Mouse (Mus musculus) gastrocnemius, postnatal 25 days (tissue): Measurements from ENCODE around the gene Slc20a1. TPM values are rescaled to one million over a fixed set of nuclear protein-coding genes. Genes with fewer than 3 reads are reported as not detected.

ENCODE experiments used
- DNase-seq: peaks from one replicate; pipeline ENCODE4 v3.0.0; 2022
- long read RNA-seq, 2 experiments: library from polyadenylated mRNA; stranded (forward); transcript quantifications; one replicate each; pipeline ENCODE4 v2.0.0; 2021
- total RNA-seq, 2 experiments: library from RNA; stranded (reverse); gene quantifications; 1 replicate in 1 of 2; 2 replicates in 1 of 2; pipeline ENCODE4 v1.2.3; 2021

Slc20a1 gene
- 10 to 100 TPM in 1 of 2 experiments, 1 to 10 TPM in 1; 5.6 to 11.5 TPM for total RNA-seq
- long read RNA-seq, experiment 1, partial matches to known transcripts, result 1 of 9 reads
- long read RNA-seq, experiment 1, other reads (novel, unspliced or antisense), result 7 of 9 reads
- long read RNA-seq, experiment 2, result 0 reads

DNA sequence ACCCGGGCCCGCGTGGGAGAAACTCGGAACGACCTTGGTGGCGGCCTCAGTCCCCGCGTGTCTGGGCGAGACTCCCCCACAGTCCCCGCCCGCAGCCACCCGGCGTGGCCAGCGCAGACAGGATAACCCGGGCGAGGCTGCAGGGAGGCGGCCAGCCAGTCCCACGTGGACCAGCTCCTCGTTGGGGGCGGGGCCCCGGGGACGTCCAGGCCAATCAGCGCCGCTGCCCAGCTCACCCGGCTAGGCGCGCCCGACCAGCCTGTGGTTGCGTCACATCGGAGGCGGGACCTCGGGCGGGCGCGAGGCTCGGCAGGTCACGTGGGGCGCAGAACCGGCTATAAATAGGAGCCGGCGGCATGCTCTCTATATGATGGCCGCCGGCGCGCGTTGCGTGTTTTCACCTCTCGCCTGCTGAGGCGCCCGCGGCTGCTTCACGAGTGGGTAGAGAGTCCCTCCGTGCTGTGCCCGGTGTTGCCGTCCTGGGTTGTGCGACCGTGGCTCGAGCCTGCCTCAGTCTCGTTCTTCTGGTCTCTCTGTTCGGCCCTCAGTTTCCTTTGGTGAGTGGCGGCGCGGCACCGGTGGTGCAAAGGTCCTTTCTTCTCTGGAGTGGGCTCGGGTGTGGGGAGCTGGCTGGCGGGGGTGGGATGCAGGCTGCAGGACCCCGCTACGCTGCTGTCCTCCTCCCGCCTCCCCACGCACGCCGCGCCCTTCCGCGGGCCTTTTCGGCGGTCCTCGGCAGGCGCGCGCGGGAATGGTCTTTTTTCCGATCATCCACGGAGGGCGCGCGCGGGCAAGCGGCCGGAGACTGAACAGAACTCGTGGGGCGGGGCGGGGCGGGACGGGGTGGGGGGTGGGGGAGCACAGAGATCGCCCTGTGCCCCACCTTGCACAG, at the start of gene Slc20a1:
TSS of gene Slc20a1 (plus strand) at position 329 of the 892 bp plus-strand sequence.
- DNase-seq, result peak; percentile 100

- no peak for DNase-seq
Observed at GRCm38 (mm10) chr2:129148836-129149235, 49.7 kb upstream of the Slc20a1 start.

GRCm38 (mm10) chr2:129150386-129150785, 48.2 kb upstream of the Slc20a1 start:
- DNase-seq, result no peak

GRCm38 (mm10) chr2:129151111-129151510, 47.5 kb upstream of the Slc20a1 start:
- no peak for DNase-seq

GRCm38 (mm10) chr2:129152751-129153150, 45.8 kb upstream of the Slc20a1 start:
- DNase-seq, result no peak

- DNase-seq, result no peak
Observed at GRCm38 (mm10) chr2:129164815-129165214, 33.7 kb upstream of the Slc20a1 start.

- DNase-seq, result no peak
Observed at GRCm38 (mm10) chr2:129166466-129167463, 31.8 kb upstream of the Slc20a1 start.

DNA sequence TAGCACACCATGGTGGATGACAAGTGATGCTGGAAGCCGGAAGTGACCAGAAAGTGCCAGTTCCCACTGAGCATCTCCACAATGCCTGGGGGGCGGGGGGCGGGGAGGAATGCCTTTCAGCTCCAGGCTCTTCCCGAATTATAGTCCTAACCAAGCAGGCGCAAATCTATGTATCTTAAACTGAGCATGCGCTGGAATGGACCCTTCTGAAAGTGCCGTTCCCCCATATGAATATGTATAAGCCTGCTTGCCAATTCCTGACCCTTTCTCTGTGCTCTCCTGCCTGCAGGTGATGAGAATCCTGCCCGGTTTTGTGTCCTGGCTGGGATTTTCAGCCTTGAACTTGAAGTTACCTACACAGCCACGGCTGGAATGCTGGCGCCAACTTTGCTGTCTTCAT, 25.2 kb upstream of the Slc20a1 start:
- DNase-seq, result no peak

- DNase-seq, result peak; percentile 22
Observed at GRCm38 (mm10) chr2:129174474-129174873, 24.1 kb upstream of the Slc20a1 start.

DNA sequence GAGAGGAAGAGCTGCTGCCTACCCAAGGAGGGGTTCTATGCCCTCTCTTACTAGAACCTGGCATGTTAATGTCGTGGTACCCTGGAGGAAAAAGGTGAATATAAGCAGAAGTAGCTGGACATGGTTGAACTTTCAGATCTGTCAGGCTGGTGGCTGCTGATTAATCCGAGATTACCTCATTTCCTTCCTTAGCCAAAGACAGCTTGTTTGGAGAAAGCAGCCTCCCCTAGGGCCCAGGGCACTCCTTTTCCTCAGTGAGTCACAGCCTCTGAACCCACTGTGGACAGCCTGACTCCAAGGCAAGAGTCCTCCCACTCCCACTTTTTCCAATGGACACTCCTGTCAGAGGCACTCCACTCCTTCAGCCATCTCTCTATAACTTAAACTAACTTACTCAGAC, 22.9 kb upstream of the Slc20a1 start:
- no peak for DNase-seq

DNA sequence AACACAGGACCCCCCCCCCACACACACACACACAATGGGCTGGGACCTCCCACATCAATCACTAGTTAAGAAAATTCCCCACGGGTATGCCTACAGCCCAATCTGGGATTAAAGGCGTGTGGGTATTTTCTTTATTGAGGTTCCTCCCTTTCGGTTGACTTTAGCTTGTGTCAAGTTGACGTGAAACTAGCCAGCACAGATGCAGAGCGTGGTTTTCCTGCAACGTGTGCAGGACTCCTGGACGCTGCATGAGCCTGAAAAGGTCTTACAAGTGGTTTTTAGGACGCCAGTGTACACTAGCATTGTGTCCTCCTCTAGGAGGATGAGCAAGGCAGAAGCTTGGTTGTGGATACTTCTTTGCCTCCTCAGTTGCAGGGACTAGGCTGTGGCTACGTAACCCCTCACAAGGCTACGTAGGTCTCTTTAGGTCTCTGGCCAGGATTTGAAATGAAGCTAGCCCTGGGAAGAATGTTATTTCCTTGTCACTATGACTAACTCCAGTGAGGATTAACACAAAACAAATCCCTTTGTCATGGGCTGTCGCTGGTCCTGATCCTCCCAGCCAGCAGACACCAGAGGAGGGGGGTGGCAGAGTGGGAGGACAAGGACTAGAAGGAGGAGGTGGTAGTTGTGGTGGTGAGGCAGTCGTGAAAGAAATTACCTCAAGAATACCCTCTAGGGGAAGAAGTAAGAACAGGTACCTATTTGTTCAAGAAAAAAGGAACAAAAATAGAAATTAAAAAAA, 21.7 kb upstream of the Slc20a1 start:
- no peak for DNase-seq

DNA sequence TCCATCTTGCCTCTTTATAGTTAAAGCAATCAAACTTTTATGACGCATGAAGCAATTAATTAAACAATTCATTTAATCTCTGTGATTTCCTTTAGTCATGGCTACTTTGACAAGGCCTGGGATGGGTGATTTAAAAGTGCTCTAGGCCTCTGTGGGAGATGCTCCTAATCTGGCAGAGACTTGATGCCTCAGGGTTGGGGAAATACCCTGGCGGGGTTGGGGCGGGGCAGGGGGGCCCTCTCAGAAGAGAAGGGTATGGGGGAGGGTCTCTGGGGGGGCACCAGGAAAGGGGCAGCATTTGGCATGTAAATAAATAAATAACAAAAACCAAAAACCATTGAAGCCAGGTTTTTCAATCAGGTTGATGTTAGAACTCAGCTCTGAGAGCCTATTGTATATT, 20.9 kb upstream of the Slc20a1 start:
- DNase-seq, result no peak

- DNase-seq, result no peak
Observed at GRCm38 (mm10) chr2:129178182-129178908, 20.2 kb upstream of the Slc20a1 start.

DNA sequence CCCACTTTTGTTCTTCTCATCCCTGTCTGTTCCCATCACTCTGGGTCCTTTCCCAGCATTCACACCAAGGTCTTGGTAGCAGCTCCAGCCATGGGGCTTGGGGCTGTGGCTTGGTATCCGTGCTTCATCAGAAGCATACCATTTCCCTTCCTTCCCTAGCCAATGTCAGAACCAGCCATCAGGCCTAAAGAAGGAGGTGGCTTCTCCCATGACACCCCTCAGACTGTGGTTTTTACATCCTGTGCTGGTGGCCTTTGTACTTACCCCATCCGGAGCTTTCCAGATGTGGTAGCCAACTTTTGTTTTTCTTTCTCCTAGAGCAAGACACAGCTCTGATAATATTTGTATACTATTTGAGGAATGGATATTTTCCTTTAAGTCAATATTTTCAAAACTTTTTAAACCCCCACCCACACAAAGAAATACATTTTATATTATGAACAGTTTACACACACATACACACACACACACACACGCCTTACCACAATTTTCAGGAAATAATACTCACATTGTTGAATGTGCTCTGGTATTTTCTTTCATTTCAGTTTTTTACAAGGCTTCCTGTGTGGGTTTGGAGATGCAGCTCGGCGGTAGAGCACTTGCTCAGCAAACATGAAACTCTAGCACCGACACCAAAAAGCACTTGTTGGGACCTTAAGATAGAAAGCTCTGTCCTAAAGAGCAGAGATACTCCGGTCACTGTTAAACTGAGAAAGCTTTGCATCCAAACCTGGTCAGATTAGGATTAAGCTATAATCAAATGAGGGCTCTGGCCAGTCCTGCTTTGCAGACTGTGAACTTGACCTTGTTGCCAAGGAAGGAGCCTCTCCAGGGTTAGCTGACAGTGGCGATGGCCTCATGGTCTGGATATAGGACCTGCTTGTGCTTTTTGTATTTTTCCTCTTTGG, 18.4 kb upstream of the Slc20a1 start:
- DNase-seq, result no peak

- DNase-seq, result no peak
Observed at GRCm38 (mm10) chr2:129181509-129181908, 17.1 kb upstream of the Slc20a1 start.

DNA sequence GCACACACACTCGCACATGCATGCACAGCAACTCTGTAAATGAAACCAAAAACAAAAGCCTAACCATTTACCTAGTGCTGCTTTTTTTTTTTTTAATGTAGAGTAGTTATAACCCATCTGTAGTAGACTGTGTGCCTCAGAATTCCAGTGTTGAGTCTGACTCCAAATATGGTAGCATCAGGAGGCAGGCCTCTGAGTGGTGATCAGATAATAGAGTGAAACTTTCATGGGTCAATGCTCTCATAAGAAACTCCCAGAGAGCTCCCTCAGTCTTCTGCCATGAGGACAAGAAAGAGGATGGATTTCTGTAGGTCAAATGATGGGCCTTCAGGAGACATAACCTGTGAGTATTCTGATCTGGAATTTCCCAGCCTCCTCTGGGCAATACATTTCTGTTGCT, 16.2 kb upstream of the Slc20a1 start:
- no peak for DNase-seq

DNA sequence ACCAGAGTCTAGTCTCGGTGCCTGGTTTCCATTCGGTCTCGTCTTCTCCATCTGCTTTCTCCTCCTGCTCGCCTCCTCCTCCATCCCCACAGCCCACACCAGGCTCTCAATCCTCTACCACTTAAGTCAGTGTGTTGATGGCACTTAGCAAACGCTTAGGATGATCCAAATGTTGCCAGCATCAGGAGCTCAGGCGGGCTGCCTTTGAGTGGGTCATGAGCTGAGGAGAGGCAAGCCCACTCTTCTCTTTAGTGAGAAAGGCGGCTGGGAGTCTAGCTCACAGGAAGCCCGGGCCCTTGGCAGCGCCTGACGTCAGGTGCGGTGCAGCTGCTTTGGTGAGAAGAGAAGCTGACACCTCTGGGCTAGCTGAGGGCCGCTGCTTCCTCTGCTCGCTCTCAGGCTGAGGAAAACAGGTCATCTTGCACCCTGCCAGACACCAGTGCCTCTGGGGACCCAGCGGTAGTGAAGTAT, 15.0 kb upstream of the Slc20a1 start:
- DNase-seq, result peak; percentile 43

- DNase-seq, result no peak
Observed at GRCm38 (mm10) chr2:129184853-129185252, 13.7 kb upstream of the Slc20a1 start.

DNA sequence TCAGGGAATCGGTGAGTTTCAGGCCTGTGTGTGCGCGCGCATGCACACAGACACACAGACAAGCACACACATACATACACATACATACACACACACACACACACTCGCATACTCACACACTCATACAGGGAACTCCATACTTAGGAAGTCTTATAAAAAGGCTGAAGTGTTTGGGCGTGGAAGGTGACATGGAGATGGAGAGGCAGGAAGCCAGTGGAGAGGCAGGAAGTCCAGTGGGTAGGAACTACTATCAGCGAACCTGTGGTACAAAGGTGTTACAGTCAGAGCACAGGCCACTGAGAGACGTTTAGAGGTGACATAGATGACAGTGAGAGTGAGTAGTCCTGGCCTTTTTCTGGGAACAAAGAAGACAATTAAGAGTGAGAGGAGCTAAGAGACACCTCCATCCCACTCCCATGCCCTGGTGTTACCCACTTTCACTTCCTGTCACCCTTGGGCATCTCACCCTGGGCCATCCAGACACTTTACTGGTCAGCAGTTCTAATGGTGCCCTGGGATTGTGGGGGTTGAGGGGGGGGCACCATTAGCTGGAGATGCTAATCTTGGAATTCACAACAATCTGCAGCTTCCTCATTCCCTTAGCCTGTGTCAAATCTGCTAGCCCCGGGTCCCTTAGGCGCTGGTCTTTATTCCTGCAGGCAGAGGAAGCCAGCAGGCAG, 12.8 kb upstream of the Slc20a1 start:
- DNase-seq, result no peak
